ENCODE assay signal across 8 mouse cellular contexts in genomic region chr2:70444141-70444540, GRCm38 (mm10). TPM values are rescaled to one million over a fixed set of nuclear protein-coding genes. Genes with fewer than 3 reads are reported as not detected.
DNase-seq lines count a peak whose midpoint lies in the region; ATAC-seq lines count a peak whose summit lies in the region.

No protein-coding gene starts in this region.

- no peak overlapping the region for H3K27ac ChIP-seq in kidney, embryonic 15.5 days
- no peak overlapping the region for H3K27ac ChIP-seq in forebrain, embryonic 14.5 days (ENCODE audit: low read depth, low read length)
- H3K27ac ChIP-seq in midbrain, embryonic 13.5 days, result peak overlapping the region; percentile 9; the same call in 1 of the 2 replicates

- peaks cover 17% of the 10 kb centered on the region for H3K27me3 ChIP-seq in kidney, embryonic 15.5 days
- H3K27me3 ChIP-seq in forebrain, embryonic 14.5 days (replicated peaks; ENCODE audit: control insufficient read depth, insufficient read depth, low read length), result no peaks in the 10 kb centered on the region
- H3K27me3 ChIP-seq in midbrain, embryonic 13.5 days, result 0 out of 2 replicates have a peak, but pooled peaks cover 8% of the 10 kb centered on the region

- H3K36me3 ChIP-seq in kidney, embryonic 15.5 days, result no peaks in the 10 kb centered on the region
- no peaks in the 10 kb centered on the region for H3K36me3 ChIP-seq in forebrain, embryonic 14.5 days (ENCODE audit: control insufficient read depth, insufficient read depth, low read length)
- H3K36me3 ChIP-seq in midbrain, embryonic 13.5 days, result no peaks in the 10 kb centered on the region

- WGBS in kidney, embryonic 15.5 days, result 7% methylated on average over 7 of the region's 7 CpGs
- 11% methylated on average over 7 of the region's 7 CpGs for WGBS in forebrain, embryonic 14.5 days
- WGBS in midbrain, embryonic 13.5 days, result 11% methylated on average over 7 of the region's 7 CpGs

- peak overlapping the region; percentile 35 for H3K4me2 ChIP-seq in kidney, embryonic 15.5 days
- peak overlapping the region; percentile 34 for H3K4me2 ChIP-seq in forebrain, embryonic 14.5 days (ENCODE audit: low read length)
- peak overlapping the region; percentile 37 for H3K4me2 ChIP-seq in midbrain, embryonic 13.5 days (replicated peaks)

- no peak for ATAC-seq in kidney, embryonic 15.5 days (replicated peaks; ENCODE audit: low FRiP score)
- peak; percentile 77; the same call in 1 of the 2 replicates for ATAC-seq in forebrain, embryonic 14.5 days
- ATAC-seq in midbrain, embryonic 13.5 days, result 0 out of 2 replicates have a peak, but pooled peaks have one; percentile 27

- H3K9ac ChIP-seq in kidney, embryonic 15.5 days, result no peak overlapping the region
- no peak overlapping the region for H3K9ac ChIP-seq in forebrain, embryonic 14.5 days (ENCODE audit: low read length)
- H3K9ac ChIP-seq in midbrain, embryonic 13.5 days (replicated peaks), result no peak overlapping the region

- H3K9me3 ChIP-seq in kidney, embryonic 15.5 days (replicated peaks), result no peaks in the 10 kb centered on the region
- no peaks in the 10 kb centered on the region for H3K9me3 ChIP-seq in forebrain, embryonic 14.5 days (replicated peaks; ENCODE audit: control insufficient read depth, low read length)
- no peaks in the 10 kb centered on the region for H3K9me3 ChIP-seq in midbrain, embryonic 13.5 days

- no peak overlapping the region for H3K4me3 ChIP-seq in kidney, embryonic 15.5 days (replicated peaks)
- H3K4me3 ChIP-seq in forebrain, embryonic 14.5 days (ENCODE audit: low read depth, low read length), result no peak overlapping the region
- H3K4me3 ChIP-seq in midbrain, embryonic 13.5 days (replicated peaks), result no peak overlapping the region

- peaks cover 4% of the 10 kb centered on the region for H3K4me1 ChIP-seq in kidney, embryonic 15.5 days
- H3K4me1 ChIP-seq in forebrain, embryonic 14.5 days (ENCODE audit: control insufficient read depth, insufficient read depth, low read length), result peaks cover 4% of the 10 kb centered on the region
- peaks cover 30% of the 10 kb centered on the region for H3K4me1 ChIP-seq in midbrain, embryonic 13.5 days (replicated peaks)

- DNase-seq in kidney, postnatal 14 days, result no peak
- peak; percentile 48 for DNase-seq in cerebellum, adult 8-10 months
- DNase-seq in forebrain, embryonic 14.5 days (ENCODE audit: low spot score), result peak; percentile 85
- DNase-seq in testis, postnatal 14 days (ENCODE audit: low spot score), result no peak
- no peak for DNase-seq in thymus, postnatal 14 days
- DNase-seq in heart, adult 11 months, result no peak

RNA-seq across cellular contexts. Expression of gene Sp5, which starts 30.6 kb away (rescaled TPM):
- polyA plus RNA-seq in kidney, embryonic 15.5 days (2015; fragmentation: Nextera tagmentation; extraction: Ambion mirVana), result 2.8 and 3.1 TPM in 2 replicates
- polyA plus RNA-seq in forebrain, embryonic 14.5 days (2014; fragmentation: Nextera tagmentation; extraction: Ambion mirVana), result 3.0 and 4.2 TPM in 2 replicates
- 11.1 and 18.1 TPM in 2 replicates for polyA plus RNA-seq in midbrain, embryonic 13.5 days (2015; fragmentation: Nextera tagmentation; extraction: Ambion mirVana)

Comparison
In these comparisons a context has a peak if more than half of its experiments do, and no peak if none do; other contexts are left out.
1. DNase-seq: peak in cerebellum, adult 8-10 months (single experiment) and forebrain, embryonic 14.5 days (single experiment); none in kidney, postnatal 14 days (single experiment), testis, postnatal 14 days (single experiment), thymus, postnatal 14 days (single experiment) and heart, adult 11 months (single experiment).
2. Peak in every context shown above with its lines, with median percentiles within 50 percentile points of each other: H3K4me2 ChIP-seq.